Mouse (Mus musculus) heart, embryonic 11.5 days (tissue): ENCODE data around the gene Rmdn3. TPM values are rescaled to one million over a fixed set of nuclear protein-coding genes. Genes with fewer than 3 reads are reported as not detected.

ENCODE experiments used
- ATAC-seq: fragments of 200-750 bp; cut with Nextera tagmentation; replicated peaks from 2 replicates; pipeline ENCODE4 v1.8.0; 2017; ENCODE audit warnings: moderate library complexity; ENCODE audit not compliant: insufficient number of reproducible peaks, low FRiP score, low TSS enrichment
- H3K27ac ChIP-seq: fragments of 300-500 bp; sonication (generic); 2 replicates; pipeline ENCODE4 v1.5.1; 2014; ENCODE audit warnings: mild to moderate bottlenecking, low read depth, low read length
- H3K27me3 ChIP-seq: fragments of 300-500 bp; sonication (generic); 2 replicates; pipeline ENCODE4 v1.6.1; 2014; ENCODE audit warnings: mild to moderate bottlenecking, low read length, mixed read lengths; ENCODE audit not compliant: control insufficient read depth, insufficient read depth
- H3K36me3 ChIP-seq: fragments of 300-500 bp; sonication (generic); 2 replicates; pipeline ENCODE4 v1.6.1; 2014; ENCODE audit warnings: mild to moderate bottlenecking, low read length, moderate library complexity, mixed read lengths; ENCODE audit not compliant: control insufficient read depth, insufficient read depth
- H3K4me1 ChIP-seq: fragments of 300-500 bp; sonication (generic); 2 replicates; pipeline ENCODE4 v1.6.1; 2014; ENCODE audit warnings: low read length; ENCODE audit not compliant: control insufficient read depth, insufficient read depth
- H3K4me2 ChIP-seq: fragments of 300-500 bp; sonication (generic); 2 replicates; pipeline ENCODE4 v1.6.1; 2014; ENCODE audit warnings: mild to moderate bottlenecking, moderate library complexity
- H3K4me3 ChIP-seq: fragments of 300-500 bp; sonication (generic); 2 replicates; pipeline ENCODE4 v1.5.1; 2014; ENCODE audit warnings: low read depth, low read length
- H3K9ac ChIP-seq: fragments of 300-500 bp; sonication (generic); 2 replicates; pipeline ENCODE4 v1.6.1; 2014; ENCODE audit warnings: mild to moderate bottlenecking, low read depth, low read length, moderate library complexity
- H3K9me3 ChIP-seq: fragments of 300-500 bp; sonication (generic); replicated peaks from 2 replicates; pipeline ENCODE4 v1.6.1; 2016; ENCODE audit warnings: low read length; ENCODE audit not compliant: control insufficient read depth
- WGBS: fragments of 180-500 bp; shearing (Covaris S2); extraction: QIAGEN DNeasy Blood & Tissue Kit; methylation state at CpG from one replicate; pipeline ENCODE4 v1.1.7; 2014; ENCODE audit not compliant: insufficient replicate concordance; 5-methylcytosine and 5-hydroxymethylcytosine counted together
- polyA plus RNA-seq: library from polyadenylated mRNA; unstranded; fragments of >200 nt; fragmentation: Nextera tagmentation; extraction: Ambion mirVana; gene quantifications from 2 replicates; pipeline ENCODE4 v1.2.1, GENCODE M21; 2014

Rmdn3 gene
- polyA plus RNA-seq, 1 experiment from 2014 or later, result 30.3 TPM

DNA sequence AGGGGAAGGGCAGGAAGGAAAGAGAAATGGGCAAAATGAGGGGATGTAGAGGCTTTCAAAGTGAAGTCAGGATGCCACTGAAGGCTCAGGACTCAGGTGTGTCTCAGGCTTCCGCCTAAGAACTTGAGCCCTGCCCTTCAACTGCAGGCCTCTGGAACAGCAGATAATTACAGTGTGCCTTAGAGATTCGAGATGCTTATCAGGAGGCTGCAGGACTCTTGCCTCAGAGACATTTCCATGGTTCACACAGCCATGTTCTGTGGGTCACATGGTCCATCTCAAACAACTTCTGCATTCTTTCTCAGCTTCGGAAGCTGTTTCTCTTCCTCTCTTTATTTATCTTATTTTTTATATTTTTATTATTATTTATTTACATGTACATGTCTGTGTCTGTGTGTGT is 6.3 kb upstream of the Rmdn3 start:
- no peak overlapping the region for H3K27ac ChIP-seq
- no peaks in the 10 kb centered on the region for H3K36me3 ChIP-seq
- H3K4me2 ChIP-seq, result no peak overlapping the region
- no peak for ATAC-seq
- peaks cover 13% of the 10 kb centered on the region for H3K27me3 ChIP-seq
- no peaks in the 10 kb centered on the region for H3K9me3 ChIP-seq
- H3K9ac ChIP-seq, result no peak overlapping the region
- H3K4me1 ChIP-seq, result peaks cover 10% of the 10 kb centered on the region
- WGBS, result 53% methylated on average over 3 of the region's 3 CpGs
- no peak overlapping the region for H3K4me3 ChIP-seq

DNA sequence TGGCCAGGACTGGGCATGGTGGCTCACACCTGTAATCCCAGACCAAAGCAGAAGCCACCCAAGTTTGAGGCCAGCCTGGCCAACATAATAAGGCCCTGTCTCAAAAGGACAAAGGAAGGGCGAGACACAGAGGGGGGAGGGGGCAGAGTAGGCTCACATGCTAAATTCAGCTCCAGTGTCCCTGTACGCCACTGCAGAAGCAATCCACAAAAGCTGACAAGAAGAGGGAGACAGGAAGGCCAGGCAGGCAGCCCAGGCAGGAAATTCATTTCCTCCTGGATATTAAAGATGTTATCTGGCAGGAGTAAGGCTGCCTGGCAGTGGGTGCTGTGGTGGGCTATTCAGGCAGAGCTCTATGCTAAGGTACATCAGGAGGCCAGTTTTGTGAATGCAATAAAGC is 4.4 kb upstream of the Rmdn3 start:
- Histone ChIP-seq H3K27ac (peak overlapping the region; percentile 37; the same call in 1 of the 2 replicates), H3K27me3 (peaks cover 5% of the 10 kb centered on the region), H3K9me3 (no peaks in the 10 kb centered on the region), H3K36me3 (no peaks in the 10 kb centered on the region), H3K4me3 (no peak overlapping the region), H3K9ac (peak overlapping the region; percentile 61; the same call in 1 of the 2 replicates), H3K4me1 (no peaks in the 10 kb centered on the region; the same call in 1 of the 2 replicates), H3K4me2 (no peak overlapping the region)
- no peak for ATAC-seq
- WGBS, result 12% methylated on average over 2 of the region's 2 CpGs

DNA sequence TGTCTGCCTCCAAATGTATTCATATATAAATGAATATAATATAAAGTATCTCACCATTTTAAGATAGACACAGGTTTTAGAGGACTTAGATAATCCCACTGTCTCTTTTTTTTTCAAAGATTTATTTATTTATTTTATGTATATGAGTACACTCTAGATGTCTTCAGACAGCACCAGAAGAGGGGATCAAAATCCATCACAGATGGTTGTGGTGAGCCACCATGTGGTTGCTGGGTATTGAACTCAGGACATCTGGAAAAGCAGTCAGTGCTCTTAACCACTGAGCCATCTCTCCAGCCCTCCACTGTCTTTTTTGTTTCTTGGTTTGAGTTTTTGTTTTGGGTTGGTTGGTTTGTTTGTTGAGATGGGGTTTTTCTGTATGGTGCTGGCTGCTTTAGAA is 1.0 kb upstream of the Rmdn3 start:
- ATAC-seq, result no peak
- H3K9me3 ChIP-seq, result no peaks in the 10 kb centered on the region
- no peaks in the 10 kb centered on the region for H3K27me3 ChIP-seq
- no peak overlapping the region for H3K27ac ChIP-seq
- H3K4me3 ChIP-seq, result no peak overlapping the region
- peaks cover 8% of the 10 kb centered on the region for H3K4me1 ChIP-seq
- H3K4me2 ChIP-seq, result no peak overlapping the region
- H3K9ac ChIP-seq, result no peak overlapping the region
- H3K36me3 ChIP-seq, result no peaks in the 10 kb centered on the region

DNA sequence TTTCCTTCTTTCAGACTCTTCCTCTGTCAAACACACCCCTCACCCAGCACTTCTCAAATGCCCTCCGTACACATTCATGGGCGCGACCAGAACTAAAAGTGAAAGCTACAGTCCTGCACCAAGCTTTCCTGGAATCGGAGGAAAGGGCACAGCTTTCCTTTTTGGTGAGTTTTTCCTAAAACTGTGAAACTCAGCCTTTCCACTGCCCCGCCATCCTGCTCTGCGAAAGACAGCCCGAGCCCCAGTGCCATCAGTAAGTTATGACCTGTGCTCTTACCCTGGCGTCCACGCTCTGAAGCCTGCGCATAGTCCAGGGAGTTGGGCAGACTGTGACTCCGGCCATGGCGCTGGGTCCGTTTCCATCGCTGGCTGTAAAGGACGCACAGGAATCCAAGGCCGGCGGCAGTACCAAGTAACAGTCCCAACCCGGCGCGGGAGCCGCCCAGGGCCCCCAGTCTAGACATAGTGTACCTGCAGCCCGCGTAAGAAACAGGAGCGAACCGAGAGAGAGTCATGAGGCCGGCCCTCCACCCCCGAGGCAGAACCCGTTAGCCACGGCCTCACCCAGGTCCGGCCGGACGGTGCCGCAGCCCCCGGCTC is 653 bp downstream of the Rmdn3 start:
- peak overlapping the region; percentile 99 for H3K4me3 ChIP-seq
- peak overlapping the region; percentile 93 for H3K4me2 ChIP-seq
- H3K36me3 ChIP-seq, result peaks cover 4% of the 10 kb centered on the region; the same call in 1 of the 2 replicates
- no peaks in the 10 kb centered on the region for H3K27me3 ChIP-seq
- no peaks in the 10 kb centered on the region for H3K9me3 ChIP-seq
- H3K27ac ChIP-seq, result peak overlapping the region; percentile 70
- 4% methylated on average over 34 of the region's 34 CpGs for WGBS
- peak; percentile 39 for ATAC-seq
- peaks cover 8% of the 10 kb centered on the region for H3K4me1 ChIP-seq
- H3K9ac ChIP-seq, result peak overlapping the region; percentile 94

DNA sequence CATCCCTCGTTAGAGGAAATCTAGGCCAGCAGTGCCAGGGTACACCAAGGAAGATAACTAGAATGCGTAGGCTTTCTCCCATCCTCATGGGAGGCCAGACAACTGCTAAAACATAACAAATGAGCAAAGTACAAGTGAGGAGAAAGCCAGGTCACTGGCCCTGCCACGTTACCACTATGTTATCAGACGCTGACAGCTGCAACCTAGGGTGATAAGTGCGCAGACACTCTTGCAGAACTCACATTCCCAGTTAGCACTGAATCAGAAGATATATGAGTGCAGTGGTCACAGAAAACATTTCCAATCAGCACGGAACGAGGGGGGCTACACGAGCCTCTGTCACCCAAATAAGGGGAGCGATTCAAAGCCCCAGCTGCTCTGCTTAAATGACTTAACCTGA is 1.4 kb downstream of the Rmdn3 start:
- H3K27me3 ChIP-seq, result no peaks in the 10 kb centered on the region
- peak overlapping the region; percentile 93 for H3K4me2 ChIP-seq
- H3K9me3 ChIP-seq, result no peaks in the 10 kb centered on the region
- WGBS, result 31% methylated on average over 9 of the region's 9 CpGs
- H3K9ac ChIP-seq, result peak overlapping the region; percentile 94; the same call in 1 of the 2 replicates
- peak overlapping the region; percentile 75 for H3K27ac ChIP-seq
- peaks cover 4% of the 10 kb centered on the region; the same call in 1 of the 2 replicates for H3K36me3 ChIP-seq
- H3K4me1 ChIP-seq, result peaks cover 8% of the 10 kb centered on the region
- H3K4me3 ChIP-seq, result peak overlapping the region; percentile 99
- peak; percentile 72 for ATAC-seq

DNA sequence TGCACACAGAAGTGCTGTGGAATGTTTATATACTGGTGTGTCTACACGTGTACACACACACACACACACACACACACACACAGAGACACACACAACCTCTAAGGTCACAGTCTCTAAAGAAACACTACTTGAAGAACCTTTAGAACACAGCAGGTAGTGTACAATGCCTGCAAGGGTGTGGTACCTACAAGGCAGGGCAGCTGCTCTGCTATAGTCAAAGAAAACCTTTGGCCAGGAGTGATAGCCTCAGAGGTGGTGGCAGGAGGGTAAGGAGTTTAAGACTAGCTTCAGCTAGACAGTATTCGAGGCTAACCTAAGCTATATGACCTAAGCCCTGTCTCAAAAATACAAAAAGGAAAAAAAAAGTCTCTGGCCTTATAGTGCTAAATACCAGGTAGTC is 2.2 kb downstream of the Rmdn3 start:
- Histone ChIP-seq H3K4me3 (no peak overlapping the region), H3K36me3 (peaks cover 4% of the 10 kb centered on the region; the same call in 1 of the 2 replicates), H3K9ac (no peak overlapping the region), H3K9me3 (no peaks in the 10 kb centered on the region), H3K27ac (peak overlapping the region; percentile 75), H3K4me2 (peak overlapping the region; percentile 93), H3K4me1 (peaks cover 8% of the 10 kb centered on the region), H3K27me3 (no peaks in the 10 kb centered on the region)
- peak; percentile 57; the same call in 1 of the 2 replicates for ATAC-seq
- 80% methylated on average over 2 of the region's 2 CpGs for WGBS

DNA sequence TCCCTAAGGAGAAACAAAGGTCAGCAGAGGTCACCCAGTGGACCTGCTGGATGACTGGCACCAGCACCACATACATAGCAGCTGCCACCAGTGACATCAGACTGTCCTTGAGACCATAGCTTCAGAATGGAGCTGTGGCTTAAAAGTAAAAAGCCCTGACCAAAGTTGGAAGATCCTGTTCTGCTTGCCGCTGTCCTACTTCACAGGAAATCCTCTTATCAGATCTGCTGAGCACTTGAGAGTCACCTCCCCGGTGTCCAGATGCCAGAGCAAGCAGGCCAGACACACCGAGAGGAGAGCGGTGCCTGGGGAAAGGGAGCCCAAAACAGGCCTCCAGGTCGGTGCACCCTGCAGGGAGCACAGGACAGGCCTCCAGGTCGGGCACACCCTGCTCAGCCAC is 4.6 kb downstream of the Rmdn3 start:
- H3K4me2 ChIP-seq, result no peak overlapping the region
- peaks cover 13% of the 10 kb centered on the region for H3K36me3 ChIP-seq
- no peak overlapping the region for H3K4me3 ChIP-seq
- no peak overlapping the region for H3K27ac ChIP-seq
- no peaks in the 10 kb centered on the region for H3K9me3 ChIP-seq
- peaks cover 8% of the 10 kb centered on the region for H3K4me1 ChIP-seq
- ATAC-seq, result no peak
- no peak overlapping the region for H3K9ac ChIP-seq
- H3K27me3 ChIP-seq, result no peaks in the 10 kb centered on the region
- 46% methylated on average over 6 of the region's 6 CpGs for WGBS

DNA sequence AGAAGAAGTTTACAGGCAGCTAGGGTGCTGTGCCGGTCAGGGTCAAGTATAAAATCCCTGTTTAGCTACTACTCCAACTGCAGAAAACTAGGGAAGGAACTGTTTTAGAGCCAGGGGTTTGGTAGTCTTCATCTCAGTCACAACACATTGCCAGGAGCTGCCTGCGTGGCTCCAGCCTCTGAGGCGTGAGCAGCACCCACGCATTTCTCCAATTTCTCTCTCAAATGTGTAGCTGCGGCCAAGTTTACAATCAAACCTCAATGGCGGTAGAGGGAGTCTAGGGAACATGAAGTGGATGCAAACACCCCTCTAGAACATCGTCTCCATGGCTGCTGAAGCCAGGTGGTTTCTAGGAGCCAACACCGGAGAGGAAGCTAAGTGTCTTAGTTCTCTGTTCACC is 9.1 kb downstream of the Rmdn3 start:
- Histone ChIP-seq H3K27me3 (no peaks in the 10 kb centered on the region), H3K9ac (no peak overlapping the region), H3K4me1 (no peaks in the 10 kb centered on the region), H3K4me3 (no peak overlapping the region), H3K9me3 (peaks cover 2% of the 10 kb centered on the region), H3K36me3 (peaks cover 32% of the 10 kb centered on the region), H3K4me2 (no peak overlapping the region), H3K27ac (no peak overlapping the region)
- no peak for ATAC-seq
- WGBS, result 94% methylated on average over 8 of the region's 8 CpGs

DNA sequence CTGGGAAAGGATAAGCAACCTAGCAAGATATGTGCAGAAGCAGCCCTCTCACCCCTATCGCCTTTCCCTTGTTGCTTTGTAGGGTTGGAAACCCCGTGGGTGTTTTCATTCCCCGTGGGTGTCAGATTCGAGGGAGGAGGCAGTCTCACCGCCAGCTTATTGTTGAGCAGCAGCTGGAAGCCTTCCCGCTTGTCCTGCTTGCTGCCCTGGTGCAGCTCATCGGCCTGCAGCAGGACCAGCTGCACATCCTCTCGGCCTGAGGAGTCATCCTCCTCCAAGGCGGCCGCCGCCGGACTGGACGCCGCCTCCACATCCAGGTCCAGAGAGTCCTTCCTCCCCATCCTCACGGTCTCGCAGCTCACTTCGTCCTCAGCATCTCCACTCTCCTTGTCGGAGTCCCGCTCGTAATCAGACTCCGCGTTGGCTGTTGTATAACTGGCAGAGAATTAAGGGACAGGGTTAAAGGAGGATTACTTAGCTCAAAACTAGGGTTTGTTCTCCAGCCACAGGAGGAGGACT is 9.6 kb downstream of the Rmdn3 start:
- WGBS, result 80% methylated on average over 22 of the region's 22 CpGs
- no peak for ATAC-seq

More for the DNA sequence above, 9.6 kb downstream of the Rmdn3 start:
- H3K27ac ChIP-seq, result no peak overlapping the region
- no peaks in the 10 kb centered on the region for H3K27me3 ChIP-seq
- H3K4me2 ChIP-seq, result no peak overlapping the region
- no peak overlapping the region for H3K4me3 ChIP-seq
- H3K9ac ChIP-seq, result no peak overlapping the region
- peaks cover 36% of the 10 kb centered on the region for H3K36me3 ChIP-seq
- peaks cover 2% of the 10 kb centered on the region for H3K9me3 ChIP-seq
- no peaks in the 10 kb centered on the region for H3K4me1 ChIP-seq
